Mouse (Mus musculus): ENCODE measurements around the gene Ankrd35.
"Not testable (repeated sequence)": the region's sequence is repeated elsewhere in the genome, so short reads cannot be mapped to it uniquely, and the experiment has no call there.

The Ankrd35 gene

DNA sequence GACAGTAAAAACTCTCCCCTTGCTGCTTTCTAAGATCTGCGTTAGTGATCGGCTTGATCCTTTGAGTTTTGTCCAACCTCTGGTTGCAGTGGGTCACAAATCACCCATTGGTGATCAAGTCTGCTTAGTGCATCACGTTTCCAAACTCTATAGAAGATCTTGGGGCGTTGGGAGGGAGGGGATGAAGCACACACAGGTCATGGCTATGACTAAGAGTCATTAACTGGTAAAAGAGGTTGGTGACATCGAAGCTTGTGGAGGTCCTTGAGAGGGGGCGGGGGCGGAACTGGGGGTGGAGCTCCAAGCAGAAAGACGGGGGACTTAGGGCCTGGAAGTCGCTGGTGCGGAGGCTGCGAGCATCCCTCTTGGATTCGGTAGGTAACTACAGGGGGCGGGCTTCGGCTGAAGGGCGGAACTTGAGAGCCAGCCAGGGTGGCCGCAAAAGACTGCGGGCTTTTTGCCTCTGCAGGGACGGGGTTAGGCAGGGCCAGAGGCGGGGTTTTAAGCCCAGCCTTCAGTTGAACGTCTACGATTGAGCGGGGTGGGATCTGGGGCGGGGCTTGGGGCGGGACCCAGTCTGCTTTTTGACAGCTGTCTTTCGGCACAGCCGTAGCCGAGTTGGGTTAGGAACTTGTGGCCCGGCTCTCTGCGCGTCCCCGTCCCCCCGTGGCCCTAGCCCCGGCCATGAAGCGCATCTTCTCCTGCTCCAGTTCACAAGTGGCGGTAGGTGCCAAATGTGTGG, at the start of gene Ankrd35:
Gene Ankrd35, plus strand, starts transcription at position 405 of the 742 bp plus-strand sequence.
- DNase-seq (ENCODE audit: inconsistent ontology term) = peak; percentile 92

GRCm38 (mm10) chr3:96623201-96623600, 46.7 kb upstream of the Ankrd35 start:
- DNase-seq (ENCODE audit: inconsistent ontology term) = no peak

DNA sequence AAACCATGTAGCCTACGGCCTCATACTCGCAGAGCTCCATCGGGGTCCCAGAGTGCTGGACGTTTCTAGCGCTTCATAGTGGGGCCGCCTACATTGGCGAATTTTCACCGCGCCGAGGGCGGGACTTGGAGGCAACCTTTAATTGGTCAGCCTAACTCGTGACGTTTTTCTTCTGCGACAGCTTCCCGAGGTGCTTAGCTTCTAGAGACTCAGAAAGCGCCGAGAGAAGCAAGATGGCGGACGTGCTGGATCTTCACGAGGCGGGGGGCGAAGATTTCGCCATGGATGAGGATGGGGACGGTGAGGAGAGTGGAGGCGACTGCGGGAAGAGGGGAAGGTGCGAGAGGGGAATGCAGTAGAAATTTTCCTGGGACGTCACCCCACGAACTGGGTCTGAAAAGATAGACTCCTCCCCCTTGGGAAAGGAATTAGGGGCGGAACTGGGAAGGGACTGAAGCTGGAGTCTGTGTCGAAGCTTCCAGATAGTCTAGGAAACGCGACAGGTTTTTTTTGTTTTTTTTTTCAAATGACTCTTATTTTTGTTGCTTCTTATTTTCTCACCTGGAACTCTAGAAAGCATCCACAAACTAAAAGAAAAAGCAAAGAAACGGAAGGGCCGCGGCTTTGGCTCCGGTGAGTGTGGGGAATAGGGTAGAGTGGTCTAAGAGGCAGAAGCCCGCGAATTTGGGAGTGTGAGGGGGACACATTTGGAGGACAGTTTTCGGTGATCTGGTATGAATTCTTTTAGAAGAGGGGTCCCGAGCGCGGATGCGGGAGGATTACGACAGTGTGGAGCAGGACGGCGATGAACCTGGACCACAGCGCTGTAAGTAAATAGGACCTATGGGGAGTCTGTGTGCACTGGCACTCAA, 40.0 kb upstream of the Ankrd35 start, which contains the start of gene Rbm8a:
Gene Rbm8a, plus strand, starts transcription at position 205 of the 872 bp plus-strand sequence.
- peak; percentile 93 for DNase-seq (ENCODE audit: inconsistent ontology term)

GRCm38 (mm10) chr3:96632058-96632457, 37.9 kb upstream of the Ankrd35 start:
- no peak for DNase-seq (ENCODE audit: inconsistent ontology term)

DNA sequence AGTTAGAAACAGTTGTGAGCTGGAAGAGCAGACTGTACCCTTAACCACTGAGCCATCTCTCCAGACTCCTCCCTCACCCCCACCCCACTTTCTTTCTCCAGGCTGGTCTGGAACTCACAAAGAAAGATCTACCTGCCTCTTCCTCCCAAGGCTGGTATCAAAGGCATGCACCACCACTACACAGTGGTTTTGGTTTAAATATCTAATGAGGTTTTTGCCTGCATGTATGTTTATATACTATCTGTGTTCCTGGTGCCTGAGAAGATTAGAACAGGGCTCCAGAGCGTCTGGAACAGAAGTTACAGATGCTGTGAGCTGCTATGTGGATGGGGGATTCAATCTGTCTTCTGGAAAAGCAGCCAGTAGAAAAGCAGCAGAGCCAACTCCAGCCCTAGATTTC, 35.9 kb upstream of the Ankrd35 start:
- DNase-seq (ENCODE audit: inconsistent ontology term) = no peak

DNA sequence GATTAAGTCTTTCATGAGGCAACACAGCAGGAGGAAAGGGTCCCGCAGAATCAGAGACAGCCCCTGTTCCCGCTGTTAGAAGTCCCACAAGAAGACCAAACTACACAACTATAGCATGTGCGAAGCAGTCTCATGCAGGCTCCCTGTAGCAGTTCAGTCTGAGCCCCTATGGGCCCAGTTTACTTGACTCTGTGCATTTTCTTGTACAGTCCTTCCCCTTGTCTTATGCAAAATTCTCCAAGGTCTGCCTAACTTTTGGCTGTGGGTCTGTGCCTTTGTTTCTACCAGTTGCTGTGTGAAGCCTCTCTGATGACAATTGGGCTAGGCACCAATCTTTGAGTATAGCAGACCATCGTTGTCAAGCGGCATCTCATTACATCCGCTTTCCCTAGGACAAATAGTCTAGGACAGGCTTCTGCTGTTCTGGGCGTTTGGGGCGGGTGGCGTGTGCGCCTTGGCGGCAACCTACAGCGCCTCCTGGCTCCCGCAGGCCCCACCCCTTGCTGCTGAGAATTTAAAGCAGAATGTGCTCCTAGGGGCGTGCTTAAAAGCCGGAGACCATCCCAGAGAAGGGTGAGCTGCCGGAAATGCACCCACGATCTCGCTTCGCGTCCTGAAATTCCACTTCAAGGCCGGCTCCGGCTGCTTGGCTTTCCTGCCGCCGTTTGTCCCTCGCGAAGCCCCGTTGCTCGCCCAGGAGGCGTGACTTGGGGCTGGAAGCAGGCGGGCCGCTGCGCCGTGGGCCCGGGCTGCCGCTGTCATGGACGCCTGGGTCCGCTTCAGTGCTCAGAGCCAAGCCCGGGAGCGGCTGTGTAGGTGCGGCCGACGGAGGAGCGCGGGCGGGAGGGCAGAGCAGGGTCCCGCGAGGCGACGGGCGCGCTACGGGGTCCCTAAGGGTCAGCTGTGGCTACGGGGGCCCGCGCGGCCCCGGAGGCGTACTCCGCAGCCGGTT, 34.7 kb upstream of the Ankrd35 start, which contains the start of the genes Pex11b and Gm42957:
Gene Pex11b, plus strand, starts transcription at position 449 of the 952 bp plus-strand sequence.
Gene Gm42957, plus strand, starts transcription at position 547 of the 952 bp plus-strand sequence.
- peak; percentile 86 for DNase-seq (ENCODE audit: inconsistent ontology term)

DNA sequence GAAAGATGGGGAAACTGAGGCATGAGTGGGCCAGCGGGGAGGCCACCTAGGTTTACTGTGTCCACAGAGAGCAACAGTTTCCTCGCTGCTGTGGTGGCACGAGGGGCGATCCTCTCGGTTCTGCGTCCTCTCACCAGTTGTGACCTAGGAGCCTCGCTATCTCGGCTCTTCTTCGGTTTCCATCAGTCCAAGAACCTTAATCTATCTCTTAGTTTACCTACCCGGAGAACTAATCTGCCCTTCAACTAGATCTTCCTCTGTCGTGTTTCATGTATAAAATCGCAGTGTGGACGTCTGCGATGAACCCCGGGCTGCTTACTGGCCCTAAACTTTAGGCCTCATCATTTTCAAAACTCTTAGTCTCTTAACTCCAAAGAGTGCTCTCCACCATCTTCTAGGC, 34.0 kb upstream of the Ankrd35 start:
- DNase-seq (ENCODE audit: inconsistent ontology term) = no peak

GRCm38 (mm10) chr3:96636448-96636847, 33.5 kb upstream of the Ankrd35 start:
- DNase-seq (ENCODE audit: inconsistent ontology term) = no peak

- no peak for DNase-seq (ENCODE audit: inconsistent ontology term)
Observed at GRCm38 (mm10) chr3:96639219-96639618, 30.7 kb upstream of the Ankrd35 start.

DNA sequence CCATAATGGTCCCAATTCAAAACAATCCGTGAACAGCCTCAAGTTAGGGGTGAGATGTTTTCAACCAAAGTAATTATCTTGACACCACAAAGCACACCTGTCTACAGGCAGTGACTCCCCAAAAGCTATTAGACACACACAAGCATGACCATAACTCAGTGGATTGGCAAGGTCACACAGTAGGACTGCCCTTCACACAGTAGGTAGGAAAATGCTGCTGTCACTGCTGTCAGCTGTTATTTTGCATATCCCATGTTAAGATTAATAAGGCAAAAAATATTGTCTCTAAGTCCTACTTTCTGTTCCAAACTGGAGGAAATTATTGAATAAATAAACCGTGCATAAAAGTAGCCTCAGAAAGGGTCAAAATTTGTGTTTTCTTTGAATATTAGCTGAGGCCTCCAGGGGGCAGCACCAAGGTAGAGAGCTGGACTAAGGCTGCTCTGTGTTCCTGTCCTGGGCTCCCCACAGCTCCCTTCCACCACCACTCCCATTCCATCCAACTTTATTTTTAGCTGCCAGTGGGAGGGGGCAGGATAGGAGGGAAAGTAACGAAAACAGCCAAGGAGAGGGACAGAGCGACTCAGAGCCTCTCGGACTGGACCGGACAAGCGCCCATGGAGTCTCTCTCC, 24.8 kb upstream of the Ankrd35 start, which contains the start of gene Itga10:
Gene Itga10, plus strand, starts transcription at position 567 of the 632 bp plus-strand sequence.
- no peak for DNase-seq (ENCODE audit: inconsistent ontology term)

- no peak for DNase-seq (ENCODE audit: inconsistent ontology term)
Observed at GRCm38 (mm10) chr3:96647365-96647764, 22.6 kb upstream of the Ankrd35 start.

DNA sequence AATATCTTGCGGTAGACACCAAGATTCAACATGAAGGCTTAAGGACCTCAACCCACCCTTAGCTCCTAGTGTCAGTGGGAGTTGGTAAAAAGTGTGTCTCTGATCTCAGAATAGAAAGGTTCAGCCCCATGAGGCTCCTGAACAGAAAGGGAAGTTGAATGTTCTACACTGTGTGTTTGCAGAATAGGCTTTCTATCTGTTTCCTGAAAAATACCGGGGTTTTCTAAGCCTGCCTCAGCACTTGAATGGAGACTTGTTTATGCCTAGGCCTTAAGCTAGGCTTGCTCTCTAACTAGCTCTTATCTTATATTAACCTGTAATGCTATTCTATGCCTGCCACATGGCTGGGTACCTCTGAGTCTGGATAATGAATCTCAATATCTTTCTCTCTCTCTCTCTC, 9.0 kb upstream of the Ankrd35 start:
- no peak for DNase-seq (ENCODE audit: inconsistent ontology term)

DNA sequence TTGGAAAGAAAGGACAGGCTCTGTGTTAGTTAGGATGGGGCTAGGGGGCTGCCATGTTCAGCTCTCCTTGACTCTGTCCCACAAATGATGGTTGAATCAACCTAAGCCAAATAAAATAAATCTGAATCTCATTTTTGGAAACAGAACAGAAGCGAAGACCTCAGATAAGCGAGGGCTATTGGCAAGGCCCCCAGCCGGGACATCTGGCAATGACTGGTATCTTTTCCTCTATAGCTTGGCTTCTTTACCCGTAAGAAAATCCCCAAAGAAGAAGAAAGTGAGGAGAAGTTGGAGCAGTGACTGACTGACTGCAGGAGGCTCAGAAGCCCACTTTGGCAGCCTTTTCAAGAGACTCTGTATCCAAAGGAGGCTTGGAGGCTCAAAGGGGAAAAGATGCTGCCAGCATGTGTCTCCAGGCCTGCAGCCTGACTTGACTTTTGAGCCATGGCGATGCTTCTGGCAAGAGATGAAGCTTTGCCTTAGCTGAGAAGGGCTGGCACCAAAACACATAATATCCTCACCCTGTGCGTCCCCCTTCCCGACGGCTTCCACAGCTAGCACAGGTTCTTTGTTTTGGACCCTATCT, 7.1 kb upstream of the Ankrd35 start:
- no peak for DNase-seq (ENCODE audit: inconsistent ontology term)

- peak; percentile 89 for DNase-seq (ENCODE audit: inconsistent ontology term)
Observed at GRCm38 (mm10) chr3:96663432-96664239, 6.3 kb upstream of the Ankrd35 start.

GRCm38 (mm10) chr3:96665732-96666363, 4.1 kb upstream of the Ankrd35 start:
- DNase-seq (ENCODE audit: inconsistent ontology term) = not testable (repeated sequence)

DNA sequence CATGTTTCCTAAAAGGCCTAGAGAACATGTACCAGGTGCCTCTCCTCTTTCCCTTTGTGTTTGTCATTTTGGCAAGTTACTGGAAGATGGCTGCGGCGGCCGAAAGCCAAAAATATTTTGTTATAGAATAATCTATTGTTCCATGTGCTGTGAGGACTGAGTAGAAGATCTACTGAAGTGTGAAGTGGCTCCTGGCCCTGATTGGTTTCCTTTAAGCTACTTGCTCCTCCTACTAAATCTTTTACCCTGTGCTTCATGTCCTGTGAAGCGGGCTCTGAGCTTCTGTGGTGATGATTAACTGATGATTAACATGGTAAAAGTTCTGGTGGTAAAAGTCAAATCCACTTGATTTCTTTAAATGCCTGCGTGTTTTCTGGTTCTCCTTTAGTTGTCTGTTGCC, 3.0 kb upstream of the Ankrd35 start:
- no peak for DNase-seq (ENCODE audit: inconsistent ontology term)

DNA sequence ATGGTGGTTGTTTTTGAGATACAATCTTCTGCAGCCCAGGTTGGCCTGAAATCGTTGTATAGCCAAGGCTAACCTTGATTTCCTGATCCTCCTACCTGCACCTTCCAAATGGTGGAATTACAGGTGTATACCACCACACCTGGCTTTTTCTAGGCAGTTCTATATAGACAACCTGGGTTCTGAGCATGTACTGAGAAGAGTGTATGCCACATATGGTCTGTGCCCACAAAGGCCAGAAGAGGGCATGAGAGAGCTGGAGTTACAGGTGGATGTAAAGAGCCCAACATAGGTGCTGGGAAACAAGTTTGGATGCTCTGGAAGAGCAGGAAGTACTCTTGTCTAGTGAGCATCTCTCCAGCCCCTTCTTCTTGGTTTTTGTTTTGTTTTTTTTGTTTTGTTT, 2.6 kb upstream of the Ankrd35 start:
- no peak for DNase-seq (ENCODE audit: inconsistent ontology term)

DNA sequence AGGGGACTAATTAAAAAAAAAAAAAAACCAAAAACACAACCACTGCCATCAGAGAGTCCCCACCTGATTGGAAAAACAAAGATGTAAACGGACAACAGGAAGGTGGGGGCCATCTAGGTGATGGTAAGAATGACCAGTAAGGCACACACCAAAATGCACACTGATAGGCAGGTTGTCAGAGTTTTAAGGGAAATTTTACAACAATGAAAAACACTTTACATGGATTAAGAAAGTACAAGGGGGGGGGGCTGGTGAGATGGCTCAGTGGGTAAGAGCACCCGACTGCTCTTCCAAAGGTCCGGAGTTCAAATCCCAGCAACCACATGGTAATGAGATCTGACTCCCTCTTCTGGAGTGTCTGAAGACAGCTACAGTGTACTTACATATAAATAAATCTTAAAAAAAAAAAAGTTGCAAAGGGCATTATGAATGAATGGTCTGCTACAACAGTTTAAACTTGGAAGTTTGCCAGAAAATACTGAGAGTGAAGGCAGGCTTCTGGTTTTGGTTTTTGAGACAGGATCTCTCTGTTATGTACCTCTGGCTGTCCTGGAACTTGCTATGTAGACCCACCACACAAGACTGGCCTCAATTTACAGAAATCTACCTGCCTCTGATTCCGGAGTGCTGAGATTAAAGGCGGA, 1.4 kb upstream of the Ankrd35 start:
- DNase-seq (ENCODE audit: inconsistent ontology term) = no peak

DNA sequence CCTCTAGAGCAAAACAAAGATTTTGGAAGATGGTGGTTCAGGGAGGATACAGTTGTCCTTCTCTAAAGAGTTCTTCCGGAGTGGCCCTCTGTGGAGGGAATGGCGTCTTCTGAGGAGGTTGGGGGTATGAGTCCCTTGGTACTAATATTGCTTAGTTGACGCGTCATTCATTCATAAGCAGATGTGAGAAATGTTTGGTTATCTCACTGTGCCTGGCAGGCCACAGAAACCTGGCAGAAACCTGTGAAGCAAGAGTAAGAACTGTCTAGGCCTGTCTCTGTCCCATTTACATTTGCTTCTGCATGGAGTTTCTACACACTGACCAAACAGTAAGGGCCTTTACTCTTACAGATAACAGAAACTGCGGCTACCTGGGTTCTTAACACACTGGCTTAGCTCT, 1.6 kb downstream of the Ankrd35 start:
- no peak for DNase-seq (ENCODE audit: inconsistent ontology term)
